Mouse (Mus musculus) megakaryocyte-erythroid progenitor cell, adult 5 weeks (primary cell): ENCODE measurements around the gene Rin3. TPM values are rescaled to one million over a fixed set of nuclear protein-coding genes. Genes with fewer than 3 reads are reported as not detected.

Experiments
- polyA plus RNA-seq: library from polyadenylated mRNA; stranded (reverse); fragments of >175 nt; gene quantifications from 2 replicates; pipeline ENCODE4 v1.2.3, GENCODE M21; 2012

The Rin3 gene
- 202 and 283 TPM in 2 replicates for polyA plus RNA-seq

GRCm38 (mm10) chr12:102282763-102283482, at the start of gene Rin3:
Gene Rin3 (plus strand): TSS chr12:102283048.

DNA sequence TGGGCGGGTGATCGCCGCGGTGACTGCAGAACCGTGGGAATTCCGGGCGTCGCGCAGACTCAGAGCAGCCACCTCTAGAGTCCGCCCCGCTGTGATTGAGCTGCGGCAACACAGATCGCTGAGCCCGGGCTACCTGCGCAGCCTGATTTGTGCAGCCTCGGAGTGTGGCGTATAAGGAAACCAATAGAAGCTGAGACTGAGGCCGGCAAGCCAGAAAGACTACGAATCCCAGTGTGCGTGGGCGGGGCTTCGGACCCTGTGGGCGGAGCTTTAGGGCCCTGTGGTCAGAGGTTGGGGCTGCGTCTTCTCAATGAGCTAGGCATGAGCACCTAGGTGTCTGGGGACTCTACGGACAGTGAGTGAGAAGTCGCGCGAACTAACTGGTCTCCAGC, 156.8 kb downstream of the Rin3 start, which contains the start of gene Lgmn:
TSS of gene Lgmn (minus strand) at position 182 of the 392 bp plus-strand sequence.

Other genes with a start within 250 kb of the Rin3 start
- not detected in 2 replicates for gene Slc24a4, start 154.3 kb upstream of the Rin3 start, polyA plus RNA-seq
- gene Lgmn, start 156.8 kb downstream of the Rin3 start, polyA plus RNA-seq, result 0.93 and 0.97 TPM in 2 replicates
- 8.1 and 9.5 TPM in 2 replicates for gene Golga5, start 186.1 kb downstream of the Rin3 start, polyA plus RNA-seq